Comparison of ENCODE assay signal across 8 mouse cellular contexts in the genomic region with DNA sequence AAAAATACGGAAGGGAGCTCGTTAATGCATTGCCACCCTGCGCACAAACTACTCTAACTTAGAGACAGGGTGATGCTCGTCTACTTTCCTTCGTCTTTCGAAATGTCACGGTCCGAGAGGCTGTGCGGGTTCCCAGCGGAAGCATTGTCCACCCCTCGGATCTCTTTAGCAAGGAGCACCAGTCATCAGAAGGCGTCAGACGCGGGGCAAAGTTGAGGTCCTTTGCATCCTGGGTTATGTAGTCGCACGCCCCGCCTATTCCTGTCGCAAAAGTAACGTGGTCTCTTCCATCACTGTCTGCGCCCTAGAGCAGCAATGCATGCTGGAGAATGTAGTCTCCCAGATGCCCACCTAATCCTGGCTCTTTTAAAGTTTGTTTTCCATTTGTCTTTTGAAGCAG. TPM values are rescaled to one million over a fixed set of nuclear protein-coding genes. Genes with fewer than 3 reads are reported as not detected.
DNase-seq lines count a peak whose midpoint lies in the region; ATAC-seq and TF ChIP-seq lines count a peak whose summit lies in the region.

No protein-coding gene starts in this region.

- H3K27ac ChIP-seq in CH12.LX (ENCODE audit: insufficient read depth, low read depth) = peak overlapping the region; percentile 81
- peak overlapping the region; percentile 92 for H3K27ac ChIP-seq in forebrain, embryonic 11.5 days (ENCODE audit: low read depth, low read length)
- H3K27ac ChIP-seq in heart, embryonic 16.5 days (ENCODE audit: low read length) = peak overlapping the region; percentile 99
- peak overlapping the region; percentile 95 for H3K27ac ChIP-seq in liver, embryonic 15.5 days (replicated peaks)
- H3K27ac ChIP-seq in neural tube, embryonic 12.5 days = peak overlapping the region; percentile 76; the same call in 1 of the 2 replicates

- H3K36me3 ChIP-seq in CH12.LX (replicated peaks in 1 of 2; ENCODE audit: control insufficient read depth in 1 of 2, insufficient read depth in 1 of 2, low read length in 1 of 2) = peaks cover 5 to 20% of the 10 kb centered on the region in 2 experiments
- no peaks in the 10 kb centered on the region for H3K36me3 ChIP-seq in forebrain, embryonic 11.5 days (ENCODE audit: control insufficient read depth, insufficient read depth, low read length)
- H3K36me3 ChIP-seq in heart, embryonic 16.5 days (ENCODE audit: control insufficient read depth, insufficient read depth) = 0 out of 2 replicates have a peak, but pooled peaks cover 2% of the 10 kb centered on the region
- peaks cover 14% of the 10 kb centered on the region for H3K36me3 ChIP-seq in liver, embryonic 15.5 days (replicated peaks)
- no peaks in the 10 kb centered on the region; the same call in 1 of the 2 replicates for H3K36me3 ChIP-seq in neural tube, embryonic 12.5 days

- in situ Hi-C loops in CH12.LX (cut with MboI; ENCODE audit: low pct_ligation_motif_present, low pct_unique_long_range_greater_than_20kb, low sequenced_read_pairs) = no loop called here

- H3K4me1 ChIP-seq in CH12.LX (ENCODE audit: control insufficient read depth in 1 of 2, insufficient read depth in 2 of 2) = peaks cover 5 to 38% of the 10 kb centered on the region in 2 experiments
- H3K4me1 ChIP-seq in forebrain, embryonic 11.5 days (replicated peaks; ENCODE audit: control insufficient read depth, insufficient read depth, low read length) = peaks cover 8% of the 10 kb centered on the region
- peaks cover 38% of the 10 kb centered on the region for H3K4me1 ChIP-seq in heart, embryonic 16.5 days (ENCODE audit: control insufficient read depth, insufficient read depth, low read length)
- H3K4me1 ChIP-seq in liver, embryonic 15.5 days (replicated peaks) = peaks cover 49% of the 10 kb centered on the region
- H3K4me1 ChIP-seq in neural tube, embryonic 12.5 days = peaks cover 20% of the 10 kb centered on the region

- no peak for TF ChIP-seq EP300 in CH12.LX (IDR thresholded peaks at IDR 0.05; ENCODE audit: low read length)

- peak overlapping the region; percentile 65 to 93 (median 86) for H3K4me3 ChIP-seq in CH12.LX (replicated peaks in 1 of 3; ENCODE audit: low read depth in 2 of 3, low read length in 2 of 3, poor library complexity in 1 of 3)
- H3K4me3 ChIP-seq in forebrain, embryonic 11.5 days (ENCODE audit: low read depth, low read length) = peak overlapping the region; percentile 99
- H3K4me3 ChIP-seq in heart, embryonic 16.5 days (ENCODE audit: low read length) = peak overlapping the region; percentile 96
- peak overlapping the region; percentile 99 for H3K4me3 ChIP-seq in liver, embryonic 15.5 days (replicated peaks)
- peak overlapping the region; percentile 99 for H3K4me3 ChIP-seq in neural tube, embryonic 12.5 days

- dilution Hi-C loops in CH12.LX (cut with MboI; ENCODE audit: extremely low pct_ligation_motif_present, extremely low pct_unique_long_range_greater_than_20kb, low sequenced_read_pairs) = no loop called here

- DNase-seq in CH12.LX (ENCODE audit: extremely low read depth) = peak; percentile 97
- DNase-seq in c-Kit-positive CD71-positive TER-119-negative erythroid progenitor cells, embryonic 14.5 days (ENCODE audit: low read depth) = peak; percentile 95
- peak; percentile 91 for DNase-seq in forebrain, embryonic 11.5 days (ENCODE audit: low spot score)
- DNase-seq in kidney, postnatal 36 days = peak; percentile 94 to 97
- peak; percentile 98 for DNase-seq in telencephalon, adult 2 months (ENCODE audit: low read depth, low spot score)

- peaks cover 44% of the 10 kb centered on the region for H3K79me2 ChIP-seq in CH12.LX (replicated peaks; ENCODE audit: control insufficient read depth, extremely low read depth, insufficient read depth, poor library complexity, severe bottlenecking)

- no peaks in the 10 kb centered on the region for H3K27me3 ChIP-seq in CH12.LX (replicated peaks)
- no peaks in the 10 kb centered on the region for H3K27me3 ChIP-seq in forebrain, embryonic 11.5 days (ENCODE audit: control insufficient read depth, insufficient read depth, low read length)
- no peaks in the 10 kb centered on the region for H3K27me3 ChIP-seq in heart, embryonic 16.5 days (ENCODE audit: control insufficient read depth, insufficient read depth, low read length)
- H3K27me3 ChIP-seq in liver, embryonic 15.5 days = no peaks in the 10 kb centered on the region
- no peaks in the 10 kb centered on the region for H3K27me3 ChIP-seq in neural tube, embryonic 12.5 days (replicated peaks)

- TF ChIP-seq RAD21 in CH12.LX (IDR thresholded peaks at IDR 0.05; ENCODE audit: low read depth, low read length) = no peak

- peak; percentile 84 for TF ChIP-seq POLR2A in CH12.LX (IDR thresholded peaks at IDR 0.05; ENCODE audit: low read depth, low read length)

- H3K4me2 ChIP-seq in CH12.LX (ENCODE audit: insufficient read depth, low read depth, poor library complexity, severe bottlenecking) = peak overlapping the region; percentile 79
- H3K4me2 ChIP-seq in forebrain, embryonic 11.5 days (ENCODE audit: low read depth, low read length, severe bottlenecking) = peak overlapping the region; percentile 89
- H3K4me2 ChIP-seq in heart, embryonic 16.5 days (ENCODE audit: low read depth, low read length) = peak overlapping the region; percentile 86
- H3K4me2 ChIP-seq in liver, embryonic 15.5 days = peak overlapping the region; percentile 89
- peak overlapping the region; percentile 93 for H3K4me2 ChIP-seq in neural tube, embryonic 12.5 days (replicated peaks)

- WGBS in forebrain, embryonic 11.5 days = under 1% methylated on average over 20 of the region's 20 CpGs
- 0% methylated on average over 20 of the region's 20 CpGs for WGBS in heart, embryonic 16.5 days
- WGBS in liver, embryonic 15.5 days (ENCODE audit: insufficient replicate concordance) = under 1% methylated on average over 20 of the region's 20 CpGs
- under 1% methylated on average over 20 of the region's 20 CpGs for WGBS in neural tube, embryonic 12.5 days

- no peaks in the 10 kb centered on the region for H3K9me3 ChIP-seq in CH12.LX (replicated peaks; ENCODE audit: low read length)
- H3K9me3 ChIP-seq in forebrain, embryonic 11.5 days (ENCODE audit: control insufficient read depth, low read length) = no peaks in the 10 kb centered on the region
- H3K9me3 ChIP-seq in heart, embryonic 16.5 days (replicated peaks; ENCODE audit: control insufficient read depth, low read length) = no peaks in the 10 kb centered on the region
- no peaks in the 10 kb centered on the region for H3K9me3 ChIP-seq in liver, embryonic 15.5 days (replicated peaks)
- no peaks in the 10 kb centered on the region for H3K9me3 ChIP-seq in neural tube, embryonic 12.5 days

- no peak for TF ChIP-seq CTCF in CH12.LX (conservative IDR thresholded peaks at IDR 0.05 in 1 of 2, IDR thresholded peaks at IDR 0.05 in 1 of 2; ENCODE audit: low read depth in 2 of 2, low read length in 2 of 2)

- peak overlapping the region; percentile 94 for H3K9ac ChIP-seq in CH12.LX (ENCODE audit: insufficient read depth, low read depth)
- peak overlapping the region; percentile 69 for H3K9ac ChIP-seq in forebrain, embryonic 11.5 days (ENCODE audit: low read length)
- H3K9ac ChIP-seq in heart, embryonic 16.5 days (ENCODE audit: low read length) = peak overlapping the region; percentile 78
- peak overlapping the region; percentile 61 for H3K9ac ChIP-seq in liver, embryonic 15.5 days
- peak overlapping the region; percentile 44; the same call in 1 of the 2 replicates for H3K9ac ChIP-seq in neural tube, embryonic 12.5 days

- peak; percentile 93 for ATAC-seq in forebrain, embryonic 11.5 days (replicated peaks; ENCODE audit: low FRiP score)
- peak; percentile 87 for ATAC-seq in heart, embryonic 16.5 days (replicated peaks; ENCODE audit: extremely low read depth, insufficient read depth, low FRiP score)
- peak; percentile 84 for ATAC-seq in liver, embryonic 15.5 days (ENCODE audit: insufficient read depth)
- peak; percentile 95 for ATAC-seq in neural tube, embryonic 12.5 days (ENCODE audit: low FRiP score, low read depth)

TF ChIP-seq in CH12.LX, 34 proteins besides CTCF, POLR2A, EP300 and RAD21 (continues in another document):
- TF ChIP-seq USF1 (IDR thresholded peaks at IDR 0.05; ENCODE audit: low read depth, low read length) (peak; percentile 71), MYC (IDR thresholded peaks at IDR 0.05; ENCODE audit: low read depth, low read length) (peak; percentile 82), ZMIZ1 (IDR thresholded peaks at IDR 0.05; ENCODE audit: low read depth, low read length) (peak; percentile 79), NRF1 (IDR thresholded peaks at IDR 0.05; ENCODE audit: low read depth, low read length) (no peak), JUND (conservative IDR thresholded peaks at IDR 0.05; ENCODE audit: low read depth, low read length) (peak; percentile 58; the same call in 1 of the 2 replicates), HCFC1 (IDR thresholded peaks at IDR 0.05; ENCODE audit: low read depth, low read length) (peak; percentile 100)

RNA-seq across cellular contexts. Expression of a gene that starts 0.6 kb away (rescaled TPM):
- total RNA-seq in CH12.LX (2012; rRNA removed) (130 and 142 TPM in 2 replicates), CH12.LX (2014; rRNA removed) (136 and 146 TPM in 2 replicates)
- polyA plus RNA-seq in CH12.LX (2012; ENCODE audit: insufficient read length, low read depth) = 164 and 182 TPM in 2 replicates
- 133 and 136 TPM in 2 replicates for polyA plus RNA-seq in forebrain, embryonic 11.5 days (2014; fragmentation: Nextera tagmentation; extraction: Ambion mirVana)
- polyA plus RNA-seq in heart, embryonic 16.5 days (2015; fragmentation: Nextera tagmentation; extraction: Ambion mirVana) = 49.2 and 51.2 TPM in 2 replicates
- 27.4 TPM in 2 replicates for polyA plus RNA-seq in liver, embryonic 15.5 days (2015; fragmentation: Nextera tagmentation; extraction: Ambion mirVana)
- 67.5 and 73.7 TPM in 2 replicates for polyA plus RNA-seq in neural tube, embryonic 12.5 days (2016; fragmentation: Nextera tagmentation; extraction: Ambion mirVana)

RNA-seq across cellular contexts. Expression of a gene that starts 17.3 kb away (rescaled TPM):
- total RNA-seq in CH12.LX (2012; rRNA removed) (138 and 141 TPM in 2 replicates), CH12.LX (2014; rRNA removed) (259 and 305 TPM in 2 replicates)
- 355 and 403 TPM in 2 replicates for polyA plus RNA-seq in CH12.LX (2012; ENCODE audit: insufficient read length, low read depth)
- 327 and 379 TPM in 2 replicates for polyA plus RNA-seq in forebrain, embryonic 11.5 days (2014; fragmentation: Nextera tagmentation; extraction: Ambion mirVana)
- polyA plus RNA-seq in heart, embryonic 16.5 days (2015; fragmentation: Nextera tagmentation; extraction: Ambion mirVana) = 228 and 285 TPM in 2 replicates
- polyA plus RNA-seq in liver, embryonic 15.5 days (2015; fragmentation: Nextera tagmentation; extraction: Ambion mirVana) = 164 and 202 TPM in 2 replicates
- 355 and 356 TPM in 2 replicates for polyA plus RNA-seq in neural tube, embryonic 12.5 days (2016; fragmentation: Nextera tagmentation; extraction: Ambion mirVana)

RNA-seq across cellular contexts. Expression of a gene that starts 45.5 kb away (rescaled TPM):
- total RNA-seq in CH12.LX (2012; rRNA removed) = 20.3 and 33.2 TPM in 2 replicates
- 12.0 and 13.9 TPM in 2 replicates for total RNA-seq in CH12.LX (2014; rRNA removed)
- 28.1 and 31.0 TPM in 2 replicates for polyA plus RNA-seq in CH12.LX (2012; ENCODE audit: insufficient read length, low read depth)
- polyA plus RNA-seq in forebrain, embryonic 11.5 days (2014; fragmentation: Nextera tagmentation; extraction: Ambion mirVana) = 19.6 and 20.3 TPM in 2 replicates
- 11.4 and 11.7 TPM in 2 replicates for polyA plus RNA-seq in heart, embryonic 16.5 days (2015; fragmentation: Nextera tagmentation; extraction: Ambion mirVana)
- polyA plus RNA-seq in liver, embryonic 15.5 days (2015; fragmentation: Nextera tagmentation; extraction: Ambion mirVana) = 8.0 and 8.2 TPM in 2 replicates
- polyA plus RNA-seq in neural tube, embryonic 12.5 days (2016; fragmentation: Nextera tagmentation; extraction: Ambion mirVana) = 19.8 and 21.4 TPM in 2 replicates

Comparison
In these comparisons a context has a peak if more than half of its experiments do, and no peak if none do; other contexts are left out.
1. Peak in every context shown above with its lines: DNase-seq, ATAC-seq, H3K4me3 ChIP-seq and H3K27ac ChIP-seq.
2. H3K9ac ChIP-seq: peak in every context shown above with its lines; median percentile 94 in CH12.LX; 78 in heart, embryonic 16.5 days; 69 in forebrain, embryonic 11.5 days; 61 in liver, embryonic 15.5 days; 44 in neural tube, embryonic 12.5 days.